Mouse (Mus musculus) kidney, embryonic 14.5 days (tissue): ENCODE measurements around the gene Tmem52. TPM values are rescaled to one million over a fixed set of nuclear protein-coding genes. Genes with fewer than 3 reads are reported as not detected.
A peak's percentile ranks its signal among the peaks of the same experiment; 100 is the strongest.

Experiments used
- ATAC-seq: fragments of 200-750 bp; cut with Nextera tagmentation; 2 replicates; pipeline ENCODE4 v1.8.0; 2017; ENCODE audit warnings: moderate number of reproducible peaks, mild to moderate bottlenecking, moderate TSS enrichment, moderate library complexity; ENCODE audit not compliant: low FRiP score, low TSS enrichment
- H3K27ac ChIP-seq: fragments of 300-500 bp; sonication (generic); 2 replicates; pipeline ENCODE4 v1.5.1; 2014; ENCODE audit warnings: low read depth, mild to moderate bottlenecking, low read length, moderate library complexity, mixed read lengths
- H3K27me3 ChIP-seq: fragments of 300-500 bp; sonication (generic); 2 replicates; pipeline ENCODE4 v1.6.1; 2014; ENCODE audit warnings: mild to moderate bottlenecking, low read length; ENCODE audit not compliant: control insufficient read depth, insufficient read depth
- H3K36me3 ChIP-seq: fragments of 300-500 bp; sonication (generic); 2 replicates; pipeline ENCODE4 v1.6.1; 2014; ENCODE audit warnings: low read length, mixed read lengths; ENCODE audit not compliant: control insufficient read depth, insufficient read depth
- H3K4me1 ChIP-seq: fragments of 300-500 bp; sonication (generic); 2 replicates; pipeline ENCODE4 v1.6.1; 2014; ENCODE audit warnings: low read length, mixed read lengths; ENCODE audit not compliant: control insufficient read depth, insufficient read depth
- H3K4me2 ChIP-seq: fragments of 300-500 bp; sonication (generic); replicated peaks from 2 replicates; pipeline ENCODE4 v1.6.1; 2014; ENCODE audit warnings: low read depth, mild to moderate bottlenecking, low read length
- H3K4me3 ChIP-seq: fragments of 300-500 bp; sonication (generic); 2 replicates; pipeline ENCODE4 v1.5.1; 2014; ENCODE audit warnings: mild to moderate bottlenecking, low read length
- H3K9ac ChIP-seq: fragments of 300-500 bp; sonication (generic); 2 replicates; pipeline ENCODE4 v1.6.1; 2014; ENCODE audit warnings: low read depth, mild to moderate bottlenecking, low read length, moderate library complexity
- H3K9me3 ChIP-seq: fragments of 300-500 bp; sonication (generic); 2 replicates; pipeline ENCODE4 v1.6.1; 2016; ENCODE audit warnings: low read length; ENCODE audit not compliant: control insufficient read depth
- WGBS: fragments of 180-500 bp; shearing (Covaris S2); extraction: QIAGEN DNeasy Blood & Tissue Kit; methylation state at CpG from one replicate; pipeline ENCODE4 v1.1.7; 2014; 5-methylcytosine and 5-hydroxymethylcytosine counted together
- polyA plus RNA-seq: library from polyadenylated mRNA; unstranded; fragments of >200 nt; fragmentation: Nextera tagmentation; extraction: Ambion mirVana; gene quantifications from 2 replicates; pipeline ENCODE4 v1.2.1, GENCODE M21; 2014

Gene Tmem52
- polyA plus RNA-seq, 1 experiment from 2014 or later: 0.57 TPM

GRCm38 (mm10) chr4:155482125-155482480 is 13.2 kb downstream of the Tmem52 start:
- H3K9ac ChIP-seq: no peak overlapping the region

DNA sequence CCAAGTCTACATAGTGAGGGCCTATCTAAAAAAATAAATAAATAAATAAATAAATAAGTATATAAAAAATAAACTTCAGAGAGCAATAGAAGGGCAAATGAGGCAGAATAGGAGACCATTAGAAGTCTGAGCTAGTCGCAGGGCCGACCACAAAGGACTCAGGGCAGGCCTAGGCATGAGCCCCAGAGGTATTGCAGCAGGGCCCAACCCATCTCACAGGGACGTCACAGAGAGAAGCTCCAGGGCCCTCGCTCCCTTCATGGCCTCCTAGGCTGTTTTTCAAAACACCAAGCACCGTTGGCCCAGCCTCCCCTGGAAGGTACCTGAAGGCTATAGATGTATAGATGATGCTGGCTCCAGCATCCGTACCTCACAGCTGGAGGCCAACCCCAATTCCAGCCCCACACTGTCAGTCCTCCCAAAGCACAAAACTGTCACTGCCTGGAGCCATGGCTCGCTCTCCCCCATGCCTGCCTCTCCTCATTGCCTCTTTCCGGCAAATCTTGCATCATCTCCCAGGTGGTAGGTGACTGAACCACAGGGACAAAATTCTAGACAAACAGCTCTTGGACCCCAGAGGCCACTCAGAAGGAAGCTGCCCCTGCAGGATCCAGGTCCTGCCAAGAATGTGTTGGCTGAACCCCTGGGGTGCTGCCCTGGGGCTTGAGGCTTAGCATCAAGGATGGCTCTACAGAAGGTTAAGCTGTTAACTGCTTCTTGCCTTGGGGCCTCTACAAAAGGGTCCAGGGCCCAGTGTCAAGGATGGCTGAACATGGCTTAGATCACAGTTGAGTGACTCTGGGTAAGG is 14.0 kb downstream of the Tmem52 start:
- ATAC-seq: 0 out of 2 replicates have a peak, but pooled peaks have one; percentile 20
- Histone ChIP-seq H3K4me2 (no peak overlapping the region), H3K27ac (no peak overlapping the region), H3K9ac (no peak overlapping the region), H3K4me1 (peaks cover 14% of the 10 kb centered on the region), H3K9me3 (no peaks in the 10 kb centered on the region), H3K27me3 (0 out of 2 replicates have a peak, but pooled peaks cover 2% of the 10 kb centered on the region), H3K4me3 (no peak overlapping the region), H3K36me3 (no peaks in the 10 kb centered on the region)
- 76% methylated on average over 8 of the region's 8 CpGs for WGBS

More at GRCm38 (mm10) chr4:155482125-155482480, 13.2 kb downstream of the Tmem52 start:
- 92% methylated on average over 6 of the region's 6 CpGs for WGBS
- Histone ChIP-seq H3K27me3 (0 out of 2 replicates have a peak, but pooled peaks cover 2% of the 10 kb centered on the region), H3K27ac (no peak overlapping the region), H3K4me3 (no peak overlapping the region), H3K4me1 (peaks cover 10% of the 10 kb centered on the region; the same call in 1 of the 2 replicates), H3K4me2 (no peak overlapping the region), H3K9me3 (no peaks in the 10 kb centered on the region), H3K36me3 (no peaks in the 10 kb centered on the region)
- no peak for ATAC-seq

GRCm38 (mm10) chr4:155485521-155485920 is 16.6 kb downstream of the Tmem52 start:
- no peak overlapping the region for H3K9ac ChIP-seq
- no peaks in the 10 kb centered on the region for H3K36me3 ChIP-seq
- H3K4me3 ChIP-seq: no peak overlapping the region
- H3K4me2 ChIP-seq: no peak overlapping the region
- no peak for ATAC-seq
- no peaks in the 10 kb centered on the region for H3K9me3 ChIP-seq
- 71% methylated on average over 3 of the region's 3 CpGs for WGBS
- H3K27ac ChIP-seq: no peak overlapping the region
- H3K27me3 ChIP-seq: 0 out of 2 replicates have a peak, but pooled peaks cover 2% of the 10 kb centered on the region
- H3K4me1 ChIP-seq: peaks cover 27% of the 10 kb centered on the region

- Histone ChIP-seq H3K4me2 (0 out of 2 replicates have a peak overlapping the region, but pooled peaks have one; percentile 10), H3K9ac (no peak overlapping the region; the same call in 1 of the 2 replicates), H3K36me3 (no peaks in the 10 kb centered on the region), H3K27ac (peak overlapping the region; percentile 72), H3K27me3 (no peaks in the 10 kb centered on the region), H3K9me3 (no peaks in the 10 kb centered on the region), H3K4me1 (peaks cover 27% of the 10 kb centered on the region), H3K4me3 (no peak overlapping the region)
- 44% methylated on average over 3 of the region's 3 CpGs for WGBS
- no peak for ATAC-seq
Observed at GRCm38 (mm10) chr4:155487746-155488145, 18.8 kb downstream of the Tmem52 start.

- peak overlapping the region; percentile 10; the same call in 1 of the 2 replicates for H3K4me2 ChIP-seq
- H3K9ac ChIP-seq: peak overlapping the region; percentile 9; the same call in 1 of the 2 replicates
- H3K27me3 ChIP-seq: no peaks in the 10 kb centered on the region
- peak overlapping the region; percentile 72 for H3K27ac ChIP-seq
- ATAC-seq: peak; percentile 29
- peaks cover 24% of the 10 kb centered on the region for H3K4me1 ChIP-seq
- WGBS: 61% methylated on average over 8 of the region's 8 CpGs
- H3K9me3 ChIP-seq: no peaks in the 10 kb centered on the region
- H3K36me3 ChIP-seq: no peaks in the 10 kb centered on the region
- H3K4me3 ChIP-seq: no peak overlapping the region
Observed at GRCm38 (mm10) chr4:155488232-155489025, 19.5 kb downstream of the Tmem52 start.

DNA sequence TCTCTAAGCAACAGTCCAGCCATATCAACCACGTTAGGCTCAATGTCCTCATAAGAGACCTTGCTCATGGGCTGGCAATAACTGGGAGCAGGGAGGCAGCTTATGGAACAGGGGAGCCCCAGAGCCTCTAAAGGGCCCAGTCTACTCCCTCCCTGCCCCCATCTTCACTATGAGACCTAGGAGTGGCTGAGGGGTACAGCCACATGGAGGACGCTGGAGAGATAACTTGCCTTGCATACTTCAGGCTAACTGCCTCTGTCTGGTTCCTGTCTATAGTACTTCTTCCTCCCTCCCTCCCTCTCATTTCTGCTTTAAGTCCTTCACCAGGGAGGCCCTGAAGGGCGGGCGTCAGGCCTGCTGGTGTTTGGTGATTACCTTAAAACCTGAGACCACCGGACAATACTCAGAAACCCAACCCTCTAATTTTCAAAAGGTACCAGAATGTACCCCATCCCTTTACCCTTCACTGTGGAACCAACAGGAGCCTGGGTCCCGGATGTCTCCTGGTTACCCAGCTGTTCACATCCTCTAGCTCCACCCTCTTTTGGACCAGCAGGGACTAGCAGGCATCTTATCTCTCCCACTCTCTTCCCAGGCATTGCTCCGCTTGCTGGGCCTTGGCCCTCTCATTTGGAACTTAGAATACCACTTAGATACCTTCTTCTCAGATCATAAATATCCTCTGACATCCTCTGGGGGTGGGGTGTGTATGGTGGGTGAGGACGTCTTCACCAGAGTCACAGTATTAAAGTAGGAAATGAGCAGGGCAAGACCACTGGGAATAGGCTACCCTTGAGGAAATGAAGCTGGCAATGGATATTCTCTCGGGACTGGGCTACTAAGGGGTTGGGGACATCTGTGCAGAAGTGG is 20.4 kb downstream of the Tmem52 start:
- Histone ChIP-seq H3K27me3 (no peaks in the 10 kb centered on the region), H3K4me3 (no peak overlapping the region), H3K4me2 (no peak overlapping the region), H3K27ac (peak overlapping the region; percentile 72; the same call in 1 of the 2 replicates), H3K9ac (no peak overlapping the region), H3K9me3 (no peaks in the 10 kb centered on the region), H3K36me3 (no peaks in the 10 kb centered on the region), H3K4me1 (peaks cover 32% of the 10 kb centered on the region)
- no peak for ATAC-seq
- 75% methylated on average over 9 of the region's 9 CpGs for WGBS

DNA sequence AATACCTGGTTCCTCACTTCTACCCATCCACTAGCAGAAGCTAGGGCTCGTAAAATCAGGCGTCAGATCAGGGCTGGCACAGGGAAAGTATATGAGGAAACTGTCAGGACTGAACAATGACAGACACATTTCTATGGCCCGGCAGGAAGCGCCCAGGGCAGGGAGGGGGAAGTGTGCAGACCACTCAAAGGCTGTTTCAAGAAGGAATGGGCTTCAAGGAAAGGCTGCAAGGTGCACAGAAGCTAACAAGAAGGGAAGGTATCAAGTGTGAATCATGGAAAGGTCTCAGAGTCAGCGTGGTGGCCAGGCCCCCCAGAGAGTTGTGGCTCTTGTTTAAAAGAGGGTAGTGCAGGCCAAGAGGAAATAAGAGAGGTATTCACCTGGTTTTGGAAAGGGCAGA is 21.5 kb downstream of the Tmem52 start:
- H3K9ac ChIP-seq: peak overlapping the region; percentile 100
- no peaks in the 10 kb centered on the region for H3K36me3 ChIP-seq
- H3K4me3 ChIP-seq: peak overlapping the region; percentile 100
- H3K4me1 ChIP-seq: peaks cover 37% of the 10 kb centered on the region
- ATAC-seq: no peak
- peak overlapping the region; percentile 59 for H3K4me2 ChIP-seq
- H3K27me3 ChIP-seq: no peaks in the 10 kb centered on the region
- peak overlapping the region; percentile 95; the same call in 1 of the 2 replicates for H3K27ac ChIP-seq
- no peaks in the 10 kb centered on the region for H3K9me3 ChIP-seq
- 30% methylated on average over 5 of the region's 5 CpGs for WGBS

GRCm38 (mm10) chr4:155490990-155491504 is 22.1 kb downstream of the Tmem52 start, which contains the start of gene Gnb1:
Gnb1 (plus strand) TSS chr4:155491361.
- peak within 1 kb of the TSS; percentile 95 for H3K27ac ChIP-seq
- peak within 1 kb of the TSS; percentile 100 for H3K4me3 ChIP-seq
- H3K4me1 ChIP-seq: peaks cover 37% of the 10 kb centered on the region
- H3K4me2 ChIP-seq: peak within 1 kb of the TSS; percentile 59
- WGBS: 1% methylated on average over 27 of the region's 60 CpGs
- no peaks in the 10 kb centered on the region for H3K9me3 ChIP-seq
- H3K36me3 ChIP-seq: no peaks in the 10 kb centered on the region
- no peaks in the 10 kb centered on the region for H3K27me3 ChIP-seq
- peak; percentile 82 for ATAC-seq
- H3K9ac ChIP-seq: peak within 1 kb of the TSS; percentile 100
